Mouse (Mus musculus): ENCODE measurements around the gene Gdf2.

- peak; percentile 13; the same call in 1 of the 2 replicates for TF ChIP-seq CTCF (IDR thresholded peaks at IDR 0.05; ENCODE audit: borderline replicate concordance, insufficient read depth, low read depth, low read length)
- TF ChIP-seq POLR2A (IDR thresholded peaks at IDR 0.05; ENCODE audit: borderline replicate concordance, insufficient read depth, low read length) = no peak
These were observed 11.6 kb downstream of the Gdf2 start for GRCm38 (mm10) chr14:33952233-33952981.

Data from cerebellum, adult 2 months (tissue).